ENCODE assay signal across 16 mouse cellular contexts in the genomic region with DNA sequence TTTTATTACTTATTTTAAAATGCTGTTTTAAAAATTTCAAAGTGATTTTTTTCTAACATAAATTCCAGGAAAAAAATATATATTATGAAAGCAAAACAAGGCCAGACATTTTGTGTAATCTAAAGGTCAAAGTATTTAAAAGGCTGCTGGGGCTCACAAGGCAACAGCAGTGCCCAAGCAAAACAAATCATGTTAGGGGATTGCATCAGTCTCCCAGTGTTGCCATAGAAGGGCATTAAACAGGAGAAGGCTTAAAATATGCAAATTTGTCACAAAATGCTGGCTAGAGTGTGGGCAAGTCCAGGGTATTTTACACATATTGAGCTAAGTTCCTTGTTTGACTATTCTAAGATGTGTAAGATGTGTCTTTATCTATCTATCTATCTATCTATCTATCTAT.
"Had no signal": no experiment of that assay in that cellular context is flagged by ENCODE, and none has a peak within 500 bp of the region (broad histone marks: within the 10 kb centered on the region; RNA-seq: fewer than 3 reads in every experiment).

No protein-coding gene starts in this region.

- H3K27me3 ChIP-seq: liver, embryonic 15.5 days; lung, embryonic 15.5 days; megakaryocyte, embryonic 14.5 days; neural tube, embryonic 13.5 days; neural tube, embryonic 15.5 days; stomach, embryonic 15.5 days had no signal

- DNase-seq: liver, postnatal 0 days; lung, adult 2 months; lung, postnatal 14 days; lung, postnatal 36 days; midbrain, embryonic 14.5 days; right cerebral cortex, postnatal 14 days; thymus, adult 2 months; thymus, postnatal 25 days had no signal

- H3K4me1 ChIP-seq: liver, embryonic 15.5 days; lung, embryonic 15.5 days; megakaryocyte, embryonic 14.5 days; neural tube, embryonic 13.5 days; neural tube, embryonic 15.5 days; stomach, embryonic 15.5 days had no signal

- H3K4me3 ChIP-seq: liver, embryonic 15.5 days; lung, embryonic 15.5 days; megakaryocyte, embryonic 14.5 days; neural tube, embryonic 13.5 days; neural tube, embryonic 15.5 days; stomach, embryonic 15.5 days had no signal

- H3K27ac ChIP-seq: liver, embryonic 15.5 days; lung, embryonic 15.5 days; macrophage; neural tube, embryonic 13.5 days; neural tube, embryonic 15.5 days; stomach, embryonic 15.5 days; stomach, postnatal 0 days had no signal
